Mouse (Mus musculus) CD4-positive, CD25-positive, alpha-beta regulatory T cell, adult 2 months (primary cell): Measurements from ENCODE around the gene Mmel1.
A peak's percentile ranks its signal among the peaks of the same experiment; 100 is the strongest.

Experiments used
- DNase-seq: peaks from one replicate; pipeline ENCODE4 v3.0.0-alpha.2; 2012; ENCODE audit warnings: low read depth, low spot score

The Mmel1 gene

DNA sequence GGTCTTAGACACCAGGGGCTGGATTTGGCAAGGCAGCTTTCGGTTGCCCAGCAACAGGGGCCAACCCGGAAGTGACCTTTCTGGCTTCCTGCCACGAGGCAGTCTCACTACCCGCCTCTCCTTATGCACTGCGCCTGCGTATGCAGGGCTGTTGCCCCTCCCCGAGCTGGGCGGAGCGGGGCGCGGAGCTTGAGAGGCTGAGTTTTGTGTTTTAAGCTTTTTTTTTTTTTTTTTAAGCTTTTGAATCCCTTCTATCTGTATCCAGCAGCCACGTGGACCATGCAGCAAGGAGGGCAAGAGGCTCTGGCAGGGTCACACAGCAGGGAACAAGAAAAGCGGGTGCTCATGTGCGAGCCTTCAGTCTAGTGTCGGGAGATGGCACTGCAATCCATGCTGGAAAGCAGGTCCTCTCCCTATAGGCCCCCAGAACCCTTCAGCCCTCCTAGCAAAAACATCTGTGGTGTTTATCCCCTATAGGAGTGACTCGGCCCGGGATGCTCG lies 5.1 kb upstream of the Mmel1 start:
- DNase-seq = peak; percentile 95

GRCm38 (mm10) chr4:154864961-154865760 lies 4.2 kb upstream of the Mmel1 start:
- DNase-seq = no peak

DNA sequence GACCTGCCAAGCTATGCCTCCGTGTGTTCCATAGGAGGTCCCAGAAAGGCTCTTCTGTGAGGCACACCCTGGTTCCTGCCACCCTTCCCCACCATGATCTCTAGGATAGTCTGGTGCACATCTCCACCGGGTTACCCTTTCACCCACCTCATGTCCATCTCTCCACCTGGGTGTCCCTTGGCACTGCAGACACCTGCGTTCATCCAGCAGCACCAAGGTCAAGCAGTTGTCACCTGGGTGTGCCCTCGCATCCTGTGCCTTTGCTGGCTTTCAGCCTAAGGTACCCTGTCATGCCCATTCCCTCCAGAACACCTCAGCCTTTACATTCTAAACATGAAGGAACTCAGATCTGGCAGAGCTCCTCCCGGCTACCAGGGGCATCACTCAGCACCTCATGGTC lies 3.0 kb upstream of the Mmel1 start:
- DNase-seq = no peak

- DNase-seq = no peak
These were observed 2.1 kb upstream of the Mmel1 start for GRCm38 (mm10) chr4:154867257-154867656.

GRCm38 (mm10) chr4:154870721-154871120 lies 1.3 kb downstream of the Mmel1 start:
- DNase-seq = no peak

GRCm38 (mm10) chr4:154871757-154872251 lies 2.4 kb downstream of the Mmel1 start:
- no peak for DNase-seq

DNA sequence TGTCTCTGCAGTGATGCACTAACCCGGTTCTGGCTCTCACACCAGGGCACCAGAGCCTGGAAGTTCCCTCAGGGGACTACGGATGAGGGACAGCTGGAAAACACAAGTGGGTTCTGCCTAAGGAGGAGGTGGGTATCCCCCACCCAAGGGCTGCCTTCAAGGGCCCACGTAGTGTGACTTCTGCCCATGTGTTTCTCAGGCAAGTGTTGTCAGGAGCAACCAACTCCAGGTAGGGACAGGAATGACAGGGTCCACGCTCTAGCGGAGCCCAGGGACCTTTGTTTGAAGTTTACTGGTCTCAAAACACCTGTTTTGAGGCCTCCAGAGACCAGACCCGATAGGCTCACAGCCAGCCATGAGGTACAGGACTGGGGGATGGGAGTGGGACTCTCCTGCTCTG lies 3.8 kb downstream of the Mmel1 start:
- no peak for DNase-seq

DNA sequence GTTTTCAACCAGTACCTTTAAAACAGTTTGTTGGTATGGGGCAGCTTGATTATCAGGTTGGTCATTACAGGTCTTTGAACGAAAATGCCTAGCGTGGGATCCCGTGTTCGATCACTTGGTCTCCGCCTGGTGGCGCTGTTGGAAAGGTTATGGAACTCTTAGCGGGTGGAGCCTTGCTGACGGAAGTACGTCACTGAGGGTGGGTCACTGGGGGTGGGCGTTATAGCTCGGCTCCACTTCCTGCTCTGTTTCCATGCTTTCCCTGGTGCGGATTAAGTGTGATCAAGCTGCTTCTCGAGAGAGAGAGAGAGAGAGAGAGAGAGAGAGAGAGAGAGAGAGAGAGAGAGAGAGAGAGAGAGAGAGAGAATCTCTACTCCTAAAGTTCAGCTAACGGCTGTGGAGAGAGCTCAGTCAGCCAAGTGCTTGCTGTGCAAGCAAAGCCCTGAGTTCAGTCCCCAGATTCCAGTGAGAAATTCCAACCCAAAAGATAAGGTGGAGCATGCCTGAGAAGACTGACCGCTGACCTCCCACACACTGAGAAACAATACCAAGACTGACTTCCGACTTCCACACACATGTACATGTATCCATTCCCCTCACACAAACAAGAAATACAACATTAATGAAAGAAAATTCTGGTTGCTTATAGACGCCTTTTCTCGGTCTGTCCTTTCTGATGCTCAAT lies 8.6 kb downstream of the Mmel1 start:
- peak; percentile 97 for DNase-seq

GRCm38 (mm10) chr4:154880730-154881129 lies 11.3 kb downstream of the Mmel1 start:
- DNase-seq = no peak

- DNase-seq = peak; percentile 40
These were observed 12.8 kb downstream of the Mmel1 start for GRCm38 (mm10) chr4:154882014-154882659.

GRCm38 (mm10) chr4:154885416-154885815 lies 16.0 kb downstream of the Mmel1 start:
- DNase-seq = no peak

- DNase-seq = no peak
These were observed 17.6 kb downstream of the Mmel1 start for GRCm38 (mm10) chr4:154886876-154887592.

DNA sequence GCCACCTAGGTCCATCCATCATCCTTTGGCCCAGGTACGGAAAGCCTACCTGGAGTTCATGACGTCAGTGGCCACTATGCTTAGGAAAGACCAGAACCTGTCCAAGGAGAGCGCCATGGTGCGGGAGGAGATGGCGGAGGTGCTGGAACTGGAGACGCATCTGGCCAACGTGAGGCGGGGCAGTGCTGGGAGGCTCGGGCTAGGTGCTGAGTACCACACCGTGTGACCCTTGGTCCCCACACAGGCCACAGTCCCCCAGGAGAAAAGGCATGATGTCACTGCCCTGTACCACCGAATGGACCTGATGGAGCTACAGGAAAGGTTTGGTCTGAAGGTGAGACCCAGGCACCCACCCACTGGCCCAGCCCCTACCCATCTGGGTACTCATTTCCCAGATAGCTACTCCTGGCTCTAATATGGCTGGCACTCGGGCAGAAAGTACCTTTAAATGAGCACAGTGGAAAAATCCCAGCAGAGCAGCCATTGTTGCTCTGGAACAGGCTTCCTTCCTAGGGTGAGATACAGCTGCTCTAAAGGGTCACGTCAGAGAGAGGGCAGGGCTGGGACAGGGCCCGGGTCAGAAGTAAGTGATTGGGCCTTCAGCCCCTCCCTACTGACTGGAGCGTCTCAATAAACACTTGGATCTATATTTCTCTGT lies 18.3 kb downstream of the Mmel1 start:
- no peak for DNase-seq

GRCm38 (mm10) chr4:154890887-154891286 lies 21.5 kb downstream of the Mmel1 start:
- DNase-seq = no peak

GRCm38 (mm10) chr4:154895549-154895948 lies 26.2 kb downstream of the Mmel1 start:
- DNase-seq = no peak

DNA sequence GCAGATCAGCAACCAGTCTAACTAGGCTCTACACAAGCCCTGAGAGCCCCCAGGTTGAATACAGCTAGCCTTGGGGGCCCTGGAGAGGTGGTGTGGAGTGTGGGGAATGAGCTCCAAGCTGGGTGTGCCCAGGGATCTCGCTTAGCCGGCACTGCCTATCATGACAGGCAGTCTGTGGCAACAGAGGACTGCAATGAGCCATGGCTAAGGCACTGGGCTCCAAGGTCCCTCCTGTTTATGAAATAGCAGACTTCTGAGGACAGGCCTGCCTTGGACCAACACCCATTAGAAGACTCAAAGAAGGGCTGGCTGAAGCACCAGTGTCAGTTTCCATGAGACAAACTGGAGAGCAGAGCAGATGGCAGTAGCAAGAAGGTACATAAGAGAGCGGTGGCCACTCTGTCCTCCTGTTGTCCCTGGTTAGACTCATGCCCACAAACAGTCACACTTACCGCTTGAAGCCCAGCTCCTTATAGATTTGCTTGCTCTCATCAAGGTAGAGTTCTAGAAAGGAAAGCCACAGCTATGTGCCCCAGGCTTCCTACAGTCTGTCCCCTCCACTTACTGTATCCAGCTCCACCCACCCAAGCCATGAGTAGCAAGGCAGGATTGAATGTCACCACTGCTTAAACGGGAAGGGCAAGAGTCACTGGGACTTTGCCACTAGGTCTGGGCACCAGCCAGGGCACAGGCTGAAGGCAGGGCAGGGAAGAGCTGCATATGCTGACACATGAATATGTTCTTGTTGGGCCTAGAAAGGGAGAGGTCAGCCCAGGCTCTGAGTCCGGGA lies 28.5 kb downstream of the Mmel1 start:
- DNase-seq = no peak

DNA sequence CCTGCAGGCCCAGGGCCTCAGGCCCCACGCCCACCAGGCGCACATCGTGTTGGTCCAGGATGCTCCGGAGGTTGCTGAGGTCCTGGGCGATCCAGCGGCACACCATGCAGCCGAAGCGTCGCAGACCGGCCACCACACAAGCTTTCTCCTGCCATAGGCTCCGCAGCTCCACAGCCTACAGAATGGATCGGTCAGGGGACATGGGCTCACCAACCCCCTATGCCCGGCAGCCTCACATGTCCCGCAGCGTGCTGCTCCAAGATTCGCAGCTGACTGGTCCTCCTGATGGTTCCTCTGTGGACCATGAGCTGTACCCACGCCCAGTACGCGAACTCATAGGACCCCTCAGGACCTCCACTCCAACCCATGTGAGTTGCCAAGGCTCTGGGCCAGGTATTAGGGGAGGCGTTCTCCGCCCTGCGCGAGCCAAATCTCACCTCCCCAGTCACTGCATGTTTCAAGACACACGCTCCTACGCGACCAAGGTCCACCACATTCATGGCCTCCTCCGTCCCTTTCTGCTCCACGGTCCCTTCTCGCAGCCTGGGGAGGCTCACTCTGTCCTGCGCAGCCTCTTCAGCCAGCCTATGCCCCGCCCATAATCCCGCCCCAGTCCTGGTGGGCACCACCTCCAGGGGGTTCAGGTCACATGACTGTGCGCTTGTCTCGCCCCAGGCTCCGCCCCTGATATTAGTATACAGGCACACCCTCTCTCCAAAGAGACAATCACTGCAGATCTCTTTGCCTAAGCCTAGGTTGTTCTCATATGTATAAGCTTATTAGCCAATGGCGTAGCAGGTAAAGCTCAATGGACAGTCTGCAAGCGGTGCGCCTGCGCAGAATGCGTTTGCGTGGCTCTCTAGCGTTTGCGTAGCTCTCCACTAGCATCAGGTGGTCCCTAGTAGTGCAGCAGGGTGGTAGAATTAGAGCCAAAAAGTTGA lies 29.4 kb downstream of the Mmel1 start, which contains the start of gene Fam213b:
Fam213b (minus strand) TSS at position 630 of the 941 bp plus-strand sequence.
- DNase-seq = peak; percentile 88

- no peak for DNase-seq
These were observed 33.0 kb downstream of the Mmel1 start for GRCm38 (mm10) chr4:154902371-154902770.
